Mouse (Mus musculus): ENCODE measurements around the gene Nlrp4f. TPM values are rescaled to one million over a fixed set of nuclear protein-coding genes. Genes with fewer than 3 reads are reported as not detected.

Nlrp4f gene
- not detected in 2 replicates for polyA plus RNA-seq (2015; fragmentation: Nextera tagmentation; extraction: Ambion mirVana)

DNA sequence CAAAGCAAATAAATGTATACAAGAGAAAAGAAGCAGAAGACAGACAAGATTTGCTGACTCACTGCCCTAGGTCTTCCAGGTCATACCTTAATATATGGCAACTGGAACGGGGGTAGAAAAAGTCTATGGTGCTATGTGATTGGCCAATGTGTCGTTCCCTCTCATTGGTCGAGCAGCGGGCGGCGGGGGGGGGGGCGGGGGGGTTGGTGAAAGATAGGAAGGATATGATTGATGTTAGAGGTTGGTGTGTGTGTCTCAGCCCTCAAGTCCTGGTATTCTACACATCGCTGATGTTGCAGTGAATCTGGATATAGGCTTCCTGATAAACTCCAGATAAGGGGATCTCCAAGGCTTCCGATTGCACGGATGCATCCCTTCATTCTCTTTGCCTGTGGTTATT lies at the start of gene Nlrp4f:
TSS of gene Nlrp4f (minus strand) at position 101 of the 400 bp plus-strand sequence.
- no peaks in the 10 kb centered on the region for H3K4me1 ChIP-seq (ENCODE audit: insufficient read depth)
- no peak within 1 kb of the TSS for H3K9ac ChIP-seq (replicated peaks)
- no peak for ATAC-seq
- H3K27me3 ChIP-seq (ENCODE audit: insufficient read depth, low read length), result no peaks in the 10 kb centered on the region
- 82% methylated on average over 10 of the region's 10 CpGs for WGBS (ENCODE audit: insufficient replicate concordance)
- no peak for DNase-seq
- H3K36me3 ChIP-seq (replicated peaks; ENCODE audit: insufficient read depth, low read length), result no peaks in the 10 kb centered on the region
- H3K4me3 ChIP-seq (ENCODE audit: low read depth, low read length), result no peak within 1 kb of the TSS
- no peaks in the 10 kb centered on the region for H3K9me3 ChIP-seq (ENCODE audit: low read length)
- H3K4me2 ChIP-seq (ENCODE audit: low read depth, low read length), result no peak within 1 kb of the TSS
- no peak within 1 kb of the TSS for H3K27ac ChIP-seq (ENCODE audit: low read depth)
- TF ChIP-seq EP300 (IDR thresholded peaks at IDR 0.05; ENCODE audit: low read depth), result no peak

DNA sequence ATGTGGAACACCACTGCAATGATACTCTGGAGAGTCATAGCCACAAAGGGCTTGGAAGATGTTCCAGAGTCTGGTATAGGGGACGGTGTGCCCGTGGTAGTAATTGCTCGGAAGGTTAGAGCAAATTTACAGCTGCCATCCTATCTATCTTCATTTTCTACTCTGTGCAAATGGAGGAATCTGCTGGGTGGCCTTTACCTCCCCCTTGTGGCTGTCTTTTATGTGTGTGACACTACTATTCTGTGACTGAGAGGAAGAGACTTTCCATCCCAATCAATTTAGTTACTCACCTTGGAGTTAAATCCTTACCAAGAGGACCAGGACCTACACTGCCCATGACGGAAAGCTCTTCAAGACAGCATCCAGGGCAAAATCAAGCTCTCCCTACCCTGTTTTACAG lies 37.5 kb upstream of the Nlrp4f start:
- Histone ChIP-seq H3K4me1 (ENCODE audit: insufficient read depth) (peaks cover 19% of the 10 kb centered on the region), H3K4me2 (ENCODE audit: low read depth, low read length) (no peak overlapping the region), H3K4me3 (ENCODE audit: low read depth, low read length) (no peak overlapping the region), H3K36me3 (replicated peaks; ENCODE audit: insufficient read depth, low read length) (no peaks in the 10 kb centered on the region; the same call in 1 of the 2 replicates), H3K9ac (replicated peaks) (no peak overlapping the region), H3K9me3 (ENCODE audit: low read length) (0 out of 2 replicates have a peak, but pooled peaks cover 5% of the 10 kb centered on the region), H3K27me3 (ENCODE audit: insufficient read depth, low read length) (no peaks in the 10 kb centered on the region), H3K27ac (ENCODE audit: low read depth) (no peak overlapping the region)
- ATAC-seq (no peak), DNase-seq (no peak)
- peak; percentile 58 for TF ChIP-seq CTCF (IDR thresholded peaks at IDR 0.05; ENCODE audit: low read depth)
- TF ChIP-seq EP300 (IDR thresholded peaks at IDR 0.05; ENCODE audit: low read depth), result no peak
- WGBS (ENCODE audit: insufficient replicate concordance), result 91% methylated on average over 4 of the region's 4 CpGs

DNA sequence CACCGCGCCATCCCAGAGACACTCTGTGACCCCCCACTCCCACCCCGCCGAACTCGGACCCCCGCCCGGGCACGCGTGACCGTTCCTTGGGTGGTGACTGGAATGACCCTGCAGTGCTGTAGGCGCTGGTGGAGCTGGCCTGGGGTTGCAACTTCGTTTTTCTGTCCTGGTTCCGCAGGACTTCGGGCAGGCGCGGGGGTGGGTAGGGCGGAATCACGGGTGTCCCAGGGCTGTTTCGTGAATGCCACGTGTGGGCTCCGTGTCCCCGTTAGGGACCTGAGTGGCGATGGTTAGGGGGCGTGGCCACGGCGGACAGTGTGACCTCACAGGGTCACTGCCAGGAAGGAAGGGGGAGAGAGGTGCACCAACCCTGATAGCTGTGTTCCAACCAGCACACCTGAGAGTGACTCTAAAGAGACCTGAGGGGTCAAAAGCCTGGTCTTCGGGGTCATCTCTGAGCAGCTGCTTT lies 36.6 kb upstream of the Nlrp4f start:
- DNase-seq (peak; percentile 38), ATAC-seq (no peak)
- Histone ChIP-seq H3K27me3 (ENCODE audit: insufficient read depth, low read length) (no peaks in the 10 kb centered on the region), H3K4me3 (ENCODE audit: low read depth, low read length) (peak overlapping the region; percentile 91), H3K27ac (ENCODE audit: low read depth) (no peak overlapping the region), H3K9me3 (ENCODE audit: low read length) (0 out of 2 replicates have a peak, but pooled peaks cover 2% of the 10 kb centered on the region), H3K36me3 (replicated peaks; ENCODE audit: insufficient read depth, low read length) (no peaks in the 10 kb centered on the region), H3K9ac (replicated peaks) (peak overlapping the region; percentile 81; the same call in 1 of the 2 replicates), H3K4me1 (ENCODE audit: insufficient read depth) (peaks cover 19% of the 10 kb centered on the region), H3K4me2 (ENCODE audit: low read depth, low read length) (peak overlapping the region; percentile 96)
- WGBS (ENCODE audit: insufficient replicate concordance), result 27% methylated on average over 27 of the region's 27 CpGs
- TF ChIP-seq EP300 (IDR thresholded peaks at IDR 0.05; ENCODE audit: low read depth), result no peak
- no peak for TF ChIP-seq CTCF (IDR thresholded peaks at IDR 0.05; ENCODE audit: low read depth)

DNA sequence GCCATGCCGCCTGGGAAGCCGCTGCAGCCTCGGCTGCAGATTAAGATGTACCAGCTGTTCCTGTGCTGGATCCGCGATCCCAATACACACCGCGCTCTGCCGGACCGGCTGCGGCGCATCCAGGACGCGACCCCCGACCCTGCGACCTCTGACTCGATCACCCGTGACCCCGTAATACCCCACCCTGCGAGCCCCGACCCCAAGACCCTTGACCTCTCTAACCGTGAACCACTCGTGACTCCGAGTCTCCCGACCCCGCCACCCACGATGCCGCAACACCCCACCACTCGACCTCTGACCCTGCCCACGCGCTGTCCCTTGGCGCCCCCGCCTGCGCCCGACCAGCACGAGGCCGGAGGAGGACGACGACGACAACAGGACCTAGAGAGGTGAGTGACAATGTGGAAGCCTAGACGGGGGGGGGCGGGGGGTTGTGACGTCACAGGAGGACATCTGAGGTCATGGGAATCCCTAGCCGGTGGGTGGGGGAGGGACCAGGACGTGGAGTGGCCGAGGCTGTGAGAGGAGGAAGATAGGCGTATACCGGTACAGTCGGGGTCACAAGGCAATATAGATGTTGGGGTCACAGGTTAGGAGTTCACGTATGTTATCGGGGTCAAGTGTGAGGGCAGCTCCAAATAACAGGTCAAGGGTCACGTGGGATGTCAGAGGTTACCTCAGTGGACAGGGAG lies 36.0 kb upstream of the Nlrp4f start:
- Histone ChIP-seq H3K4me1 (ENCODE audit: insufficient read depth) (peaks cover 19% of the 10 kb centered on the region), H3K4me2 (ENCODE audit: low read depth, low read length) (peak overlapping the region; percentile 96), H3K27ac (ENCODE audit: low read depth) (peak overlapping the region; percentile 94), H3K36me3 (replicated peaks; ENCODE audit: insufficient read depth, low read length) (no peaks in the 10 kb centered on the region), H3K9me3 (ENCODE audit: low read length) (0 out of 2 replicates have a peak, but pooled peaks cover 2% of the 10 kb centered on the region), H3K4me3 (ENCODE audit: low read depth, low read length) (peak overlapping the region; percentile 91), H3K9ac (replicated peaks) (peak overlapping the region; percentile 81), H3K27me3 (ENCODE audit: insufficient read depth, low read length) (no peaks in the 10 kb centered on the region)
- no peak for TF ChIP-seq EP300 (IDR thresholded peaks at IDR 0.05; ENCODE audit: low read depth)
- TF ChIP-seq CTCF (IDR thresholded peaks at IDR 0.05; ENCODE audit: low read depth), result no peak
- peak; percentile 75 for DNase-seq
- WGBS (ENCODE audit: insufficient replicate concordance), result 1% methylated on average over 50 of the region's 51 CpGs
- peak; percentile 18 for ATAC-seq

DNA sequence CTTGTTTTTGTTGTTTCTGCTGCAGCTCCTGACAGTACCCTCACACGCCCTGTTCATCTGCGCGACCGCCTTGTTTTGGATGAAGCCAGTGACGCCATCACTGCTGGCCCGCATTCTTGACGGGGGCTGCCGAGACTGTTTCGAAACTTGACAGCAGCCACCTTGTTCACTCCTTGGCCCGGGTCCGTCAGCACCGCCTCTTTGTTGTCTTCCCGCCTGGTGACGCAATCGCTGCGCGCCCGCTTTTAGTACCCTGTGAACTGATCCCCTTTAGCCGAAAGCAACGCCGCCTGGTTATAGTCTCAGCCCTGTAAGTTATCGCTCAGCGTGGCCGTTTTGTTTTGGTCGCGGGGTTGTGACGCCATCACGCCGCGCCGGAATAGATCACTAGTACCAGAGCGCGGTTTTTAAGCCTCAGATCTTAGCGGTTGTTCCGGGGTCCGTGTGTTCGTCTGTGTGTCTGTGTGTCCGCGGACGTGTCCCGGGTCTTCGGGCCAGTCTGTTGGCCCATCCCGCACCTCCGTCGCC lies 35.4 kb upstream of the Nlrp4f start:
- Histone ChIP-seq H3K9me3 (ENCODE audit: low read length) (0 out of 2 replicates have a peak, but pooled peaks cover under 1% of the 10 kb centered on the region), H3K4me1 (ENCODE audit: insufficient read depth) (peaks cover 19% of the 10 kb centered on the region), H3K27me3 (ENCODE audit: insufficient read depth, low read length) (no peaks in the 10 kb centered on the region), H3K4me3 (ENCODE audit: low read depth, low read length) (peak overlapping the region; percentile 91), H3K27ac (ENCODE audit: low read depth) (peak overlapping the region; percentile 94), H3K36me3 (replicated peaks; ENCODE audit: insufficient read depth, low read length) (no peaks in the 10 kb centered on the region), H3K9ac (replicated peaks) (peak overlapping the region; percentile 81), H3K4me2 (ENCODE audit: low read depth, low read length) (peak overlapping the region; percentile 96)
- peak; percentile 93 for DNase-seq
- peak; percentile 82 for ATAC-seq
- TF ChIP-seq CTCF (IDR thresholded peaks at IDR 0.05; ENCODE audit: low read depth) (peak; percentile 2; the same call in 1 of the 2 replicates), EP300 (IDR thresholded peaks at IDR 0.05; ENCODE audit: low read depth) (peak; percentile 39; the same call in 1 of the 2 replicates)
- WGBS (ENCODE audit: insufficient replicate concordance), result under 1% methylated on average over 43 of the region's 45 CpGs

DNA sequence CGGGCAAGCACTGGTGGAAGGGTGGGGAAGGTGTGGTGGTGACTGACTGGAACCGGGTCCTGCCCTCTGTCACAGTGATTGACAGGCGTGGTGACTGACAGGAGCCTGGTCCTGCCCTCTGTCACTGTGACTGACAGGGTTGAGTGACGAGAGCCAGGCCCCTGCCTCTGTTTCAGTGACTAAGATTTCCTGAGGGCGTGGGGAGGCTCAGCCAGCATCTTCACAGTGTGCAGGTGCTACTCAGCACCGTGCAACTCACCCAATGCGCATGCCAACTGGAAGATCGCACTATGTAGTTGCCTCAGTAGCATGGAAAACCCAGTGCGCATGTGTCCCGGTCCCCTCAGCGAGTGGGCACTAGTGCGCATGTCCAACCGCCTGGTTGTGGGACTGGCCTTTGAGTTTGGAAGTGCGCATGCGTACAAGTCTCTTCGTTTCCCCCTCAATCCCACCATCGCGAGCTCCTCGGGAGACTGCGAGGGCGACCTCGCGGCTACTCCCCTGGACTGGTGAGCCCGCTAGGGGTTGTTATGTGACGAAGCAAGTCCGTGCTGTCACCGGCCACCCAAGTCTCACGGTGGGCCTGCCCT lies 34.8 kb upstream of the Nlrp4f start:
- Histone ChIP-seq H3K4me2 (ENCODE audit: low read depth, low read length) (peak overlapping the region; percentile 96), H3K27me3 (ENCODE audit: insufficient read depth, low read length) (no peaks in the 10 kb centered on the region), H3K4me1 (ENCODE audit: insufficient read depth) (peaks cover 19% of the 10 kb centered on the region), H3K9me3 (ENCODE audit: low read length) (no peaks in the 10 kb centered on the region), H3K9ac (replicated peaks) (peak overlapping the region; percentile 81), H3K36me3 (replicated peaks; ENCODE audit: insufficient read depth, low read length) (no peaks in the 10 kb centered on the region), H3K4me3 (ENCODE audit: low read depth, low read length) (peak overlapping the region; percentile 91), H3K27ac (ENCODE audit: low read depth) (peak overlapping the region; percentile 94)
- 1% methylated on average over 28 of the region's 28 CpGs for WGBS (ENCODE audit: insufficient replicate concordance)
- peak; percentile 94 for DNase-seq
- peak; percentile 87 for ATAC-seq
- TF ChIP-seq EP300 (IDR thresholded peaks at IDR 0.05; ENCODE audit: low read depth) (no peak), CTCF (IDR thresholded peaks at IDR 0.05; ENCODE audit: low read depth) (no peak)
